Mouse (Mus musculus) midbrain, embryonic 14.5 days (tissue): ENCODE results near the gene Tbc1d4. TPM values are rescaled to one million over a fixed set of nuclear protein-coding genes. Genes with fewer than 3 reads are reported as not detected.

ENCODE experiments used
- ATAC-seq: fragments of 200-750 bp; cut with Nextera tagmentation; 2 replicates; pipeline ENCODE4 v1.8.0; 2017; ENCODE audit warnings: moderate number of reproducible peaks, moderate library complexity; ENCODE audit not compliant: low FRiP score, low TSS enrichment
- DNase-seq: peaks from one replicate; pipeline ENCODE4 v3.0.0-alpha.2; 2015
- H3K27ac ChIP-seq: fragments of 300-500 bp; sonication (generic); replicated peaks from 2 replicates; pipeline ENCODE4 v1.5.1; 2014; ENCODE audit warnings: mild to moderate bottlenecking, low read depth, low read length, moderate library complexity
- H3K27me3 ChIP-seq: fragments of 300-500 bp; sonication (generic); 2 replicates; pipeline ENCODE4 v1.6.1; 2014; ENCODE audit warnings: low read length, control low read depth, mixed read lengths; ENCODE audit not compliant: control insufficient read depth, insufficient read depth
- H3K36me3 ChIP-seq: fragments of 300-500 bp; sonication (generic); 2 replicates; pipeline ENCODE4 v1.6.1; 2014; ENCODE audit warnings: low read length, control low read depth; ENCODE audit not compliant: control insufficient read depth, insufficient read depth
- H3K4me1 ChIP-seq: fragments of 300-500 bp; sonication (generic); 2 replicates; pipeline ENCODE4 v1.6.1; 2014; ENCODE audit warnings: mild to moderate bottlenecking, antibody characterized with exemption, low read length, control low read depth; ENCODE audit not compliant: control insufficient read depth, insufficient read depth
- H3K4me2 ChIP-seq: fragments of 300-500 bp; sonication (generic); 2 replicates; pipeline ENCODE4 v1.6.1; 2014; ENCODE audit warnings: mild to moderate bottlenecking, low read length, moderate library complexity
- H3K4me3 ChIP-seq: fragments of 300-500 bp; sonication (generic); replicated peaks from 2 replicates; pipeline ENCODE4 v1.5.1; 2014; ENCODE audit warnings: low read depth, low read length
- H3K9ac ChIP-seq: fragments of 300-500 bp; sonication (generic); replicated peaks from 2 replicates; pipeline ENCODE4 v1.6.1; 2014; ENCODE audit warnings: mild to moderate bottlenecking, low read length, moderate library complexity
- H3K9me3 ChIP-seq: fragments of 300-500 bp; sonication (generic); 2 replicates; pipeline ENCODE4 v1.6.1; 2016; ENCODE audit warnings: low read length, control low read depth, mixed read lengths; ENCODE audit not compliant: control insufficient read depth
- WGBS: fragments of 180-500 bp; shearing (Covaris S2); extraction: QIAGEN DNeasy Blood & Tissue Kit; methylation state at CpG from one replicate; pipeline ENCODE4 v1.1.7; 2014; 5-methylcytosine and 5-hydroxymethylcytosine counted together
- polyA plus RNA-seq: library from polyadenylated mRNA; unstranded; fragments of >200 nt; fragmentation: Nextera tagmentation; extraction: Ambion mirVana; gene quantifications from 2 replicates; pipeline ENCODE4 v1.2.1, GENCODE M21; 2014

Tbc1d4 gene
- polyA plus RNA-seq, 1 experiment from 2014 or later = 8.9 TPM

DNA sequence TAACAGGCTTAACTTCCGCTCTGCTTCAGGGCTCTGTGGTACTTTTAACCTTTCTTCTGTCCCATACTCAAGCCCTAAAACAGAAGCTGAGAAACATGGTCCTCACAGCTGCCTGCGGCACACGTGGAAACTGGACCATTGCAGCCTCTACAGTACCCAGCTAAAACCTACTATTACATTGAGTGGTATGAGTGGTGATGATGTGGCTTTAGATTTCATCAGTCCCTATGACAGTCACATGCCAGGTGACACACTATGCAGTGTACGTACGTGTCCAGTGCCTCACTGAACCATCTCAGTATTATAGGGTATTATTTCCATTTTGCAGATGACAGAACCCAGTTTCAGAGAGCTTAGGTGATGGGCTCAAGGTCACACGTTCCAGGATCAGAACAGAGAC is 28.4 kb upstream of the Tbc1d4 start:
- no peak for ATAC-seq

DNA sequence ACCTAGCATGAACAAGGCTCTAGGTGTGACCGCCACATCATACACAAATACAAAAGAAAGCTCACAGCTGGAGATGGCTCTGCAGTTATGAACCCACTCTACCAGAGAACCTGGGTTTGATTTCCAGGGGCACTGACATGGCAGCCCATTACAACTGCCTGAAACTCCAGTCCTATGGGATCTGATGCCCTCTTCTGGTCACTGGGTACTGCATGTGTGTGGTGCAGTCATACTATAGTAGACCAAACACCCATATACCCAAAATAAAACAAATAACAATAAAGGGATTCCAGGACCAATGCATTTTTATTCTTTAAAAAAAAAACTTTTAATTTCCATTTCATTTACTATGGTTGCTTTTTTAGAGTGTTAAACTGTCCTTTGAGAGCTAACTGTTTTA is 26.8 kb upstream of the Tbc1d4 start:
- Histone ChIP-seq H3K9ac (no peak overlapping the region), H3K9me3 (no peaks in the 10 kb centered on the region), H3K4me3 (no peak overlapping the region), H3K36me3 (peaks cover 31% of the 10 kb centered on the region), H3K4me2 (no peak overlapping the region), H3K27me3 (no peaks in the 10 kb centered on the region), H3K27ac (no peak overlapping the region), H3K4me1 (peaks cover 7% of the 10 kb centered on the region)
- 95% methylated on average over 1 of the region's 1 CpGs for WGBS
- ATAC-seq (no peak), DNase-seq (no peak)

More for the DNA sequence above, 28.4 kb upstream of the Tbc1d4 start:
- Histone ChIP-seq H3K27me3 (no peaks in the 10 kb centered on the region), H3K9me3 (no peaks in the 10 kb centered on the region), H3K4me2 (no peak overlapping the region), H3K4me3 (no peak overlapping the region), H3K4me1 (peaks cover 7% of the 10 kb centered on the region), H3K36me3 (peaks cover 23% of the 10 kb centered on the region), H3K9ac (no peak overlapping the region), H3K27ac (no peak overlapping the region)
- no peak for DNase-seq
- 92% methylated on average over 6 of the region's 6 CpGs for WGBS

DNA sequence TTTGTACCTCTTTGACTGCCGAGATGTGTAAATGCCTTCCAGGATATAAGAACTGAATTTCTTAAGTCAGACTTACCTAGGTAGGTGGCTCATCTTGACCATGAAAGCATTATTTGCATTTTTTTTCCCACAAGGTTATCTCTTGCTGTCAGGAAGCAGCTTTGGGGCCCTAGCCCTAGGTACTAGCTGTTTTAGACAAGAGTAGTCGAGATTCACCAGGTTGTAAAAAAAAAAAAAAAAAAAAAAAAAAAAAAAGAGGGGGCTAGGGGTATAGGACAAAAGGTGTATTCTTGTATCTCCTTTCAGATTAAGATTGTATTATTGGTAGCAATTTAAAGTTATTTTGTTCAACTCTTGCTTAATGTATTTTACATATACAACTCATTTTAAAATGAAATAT is 21.6 kb upstream of the Tbc1d4 start:
- Histone ChIP-seq H3K27ac (no peak overlapping the region), H3K9me3 (no peaks in the 10 kb centered on the region), H3K36me3 (peaks cover 30% of the 10 kb centered on the region), H3K4me3 (no peak overlapping the region), H3K4me1 (no peaks in the 10 kb centered on the region), H3K9ac (no peak overlapping the region), H3K4me2 (no peak overlapping the region), H3K27me3 (no peaks in the 10 kb centered on the region)
- 93% methylated on average over 2 of the region's 2 CpGs for WGBS
- ATAC-seq (no peak), DNase-seq (no peak)

DNA sequence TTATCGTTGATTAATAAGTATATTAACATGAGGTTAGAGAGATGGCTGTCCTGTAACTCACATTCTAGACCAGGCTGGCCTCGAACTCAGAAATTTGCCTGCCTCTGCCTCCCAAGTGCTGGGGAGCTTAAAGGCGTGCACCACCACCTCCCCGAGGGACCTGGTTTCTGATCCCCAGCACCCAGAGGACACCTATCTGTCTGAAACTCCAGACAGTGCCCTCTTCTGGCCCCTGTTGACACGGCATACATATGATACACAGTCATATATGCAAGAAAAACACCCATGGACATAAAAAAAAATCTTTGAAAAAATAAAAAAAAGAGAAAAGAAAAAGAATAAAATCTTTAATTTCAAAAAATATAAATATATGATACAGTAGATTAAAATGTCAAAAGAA is 8.7 kb upstream of the Tbc1d4 start:
- Histone ChIP-seq H3K36me3 (no peaks in the 10 kb centered on the region), H3K27ac (no peak overlapping the region), H3K4me1 (no peaks in the 10 kb centered on the region), H3K4me2 (no peak overlapping the region), H3K9me3 (no peaks in the 10 kb centered on the region), H3K9ac (no peak overlapping the region), H3K4me3 (no peak overlapping the region), H3K27me3 (no peaks in the 10 kb centered on the region)
- ATAC-seq (no peak), DNase-seq (no peak)
- 88% methylated on average over 5 of the region's 5 CpGs for WGBS

DNA sequence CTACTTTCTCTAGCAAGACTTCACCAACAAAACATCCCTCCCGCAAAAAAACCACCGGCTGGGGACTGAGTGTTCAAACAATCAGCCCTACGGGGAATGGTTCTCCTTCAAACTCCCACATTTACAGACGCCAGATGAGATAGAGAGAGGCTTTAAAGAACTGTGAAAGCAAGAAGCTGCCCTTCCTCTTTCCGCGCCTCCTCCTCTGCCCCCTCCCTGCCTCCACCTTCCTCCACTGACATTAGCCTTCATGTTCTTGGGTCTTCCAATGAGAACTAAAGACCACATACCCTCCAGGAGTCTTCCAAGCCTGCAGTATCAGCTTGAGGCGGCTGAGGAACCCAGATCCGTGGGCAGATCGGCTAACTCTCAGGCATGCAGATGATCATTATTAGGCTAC is 7.2 kb upstream of the Tbc1d4 start:
- Histone ChIP-seq H3K36me3 (no peaks in the 10 kb centered on the region), H3K4me1 (no peaks in the 10 kb centered on the region), H3K4me3 (no peak overlapping the region), H3K4me2 (no peak overlapping the region), H3K27me3 (no peaks in the 10 kb centered on the region), H3K27ac (no peak overlapping the region), H3K9ac (no peak overlapping the region), H3K9me3 (no peaks in the 10 kb centered on the region)
- DNase-seq (no peak), ATAC-seq (no peak)
- 83% methylated on average over 9 of the region's 9 CpGs for WGBS

DNA sequence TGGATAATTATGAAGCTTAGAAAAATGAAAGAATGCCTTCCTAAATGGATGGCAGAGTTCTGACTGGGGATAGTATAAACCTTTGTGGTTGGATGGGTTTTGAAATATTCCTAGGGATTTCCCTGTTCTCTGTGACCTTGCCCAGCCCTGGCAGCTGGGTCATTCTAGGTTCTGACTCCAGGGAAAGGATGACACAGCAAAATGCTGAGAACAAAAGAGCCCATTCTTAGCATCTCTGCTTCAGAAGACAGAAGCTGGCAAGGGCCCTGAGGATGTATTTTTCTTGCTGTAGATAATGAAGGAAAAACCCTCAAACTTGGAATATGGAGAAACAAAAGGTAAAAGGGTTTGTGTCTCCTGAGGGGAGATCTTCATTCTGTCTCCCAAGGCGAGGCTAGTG is 4.2 kb upstream of the Tbc1d4 start:
- Histone ChIP-seq H3K27me3 (no peaks in the 10 kb centered on the region), H3K27ac (no peak overlapping the region), H3K4me2 (no peak overlapping the region), H3K4me3 (no peak overlapping the region), H3K9ac (no peak overlapping the region), H3K36me3 (no peaks in the 10 kb centered on the region), H3K4me1 (no peaks in the 10 kb centered on the region), H3K9me3 (no peaks in the 10 kb centered on the region)
- DNase-seq (no peak), ATAC-seq (no peak)
- 68% methylated on average over 1 of the region's 1 CpGs for WGBS

DNA sequence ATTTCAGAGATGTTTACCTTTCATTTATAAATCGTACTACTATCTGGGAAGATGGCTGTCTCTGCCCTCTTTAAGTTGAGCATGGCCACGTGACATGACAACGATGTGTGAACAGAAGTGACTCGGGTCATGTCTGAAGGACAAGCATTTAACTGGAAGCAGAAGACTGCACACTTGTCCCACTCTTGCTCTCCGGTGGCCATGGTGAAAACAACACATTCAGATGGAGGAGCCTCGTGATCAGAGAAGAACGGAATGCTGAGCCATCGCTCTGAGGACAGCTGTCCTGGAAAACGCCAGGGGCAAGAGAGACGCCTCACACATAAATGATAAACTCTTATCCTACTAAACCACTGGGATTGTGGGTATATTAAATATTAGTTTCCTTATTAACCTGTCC is 1.7 kb upstream of the Tbc1d4 start:
- Histone ChIP-seq H3K4me2 (no peak overlapping the region), H3K27ac (no peak overlapping the region), H3K9ac (no peak overlapping the region), H3K36me3 (no peaks in the 10 kb centered on the region), H3K4me1 (no peaks in the 10 kb centered on the region), H3K9me3 (no peaks in the 10 kb centered on the region), H3K4me3 (no peak overlapping the region), H3K27me3 (peaks cover 4% of the 10 kb centered on the region; the same call in 1 of the 2 replicates)
- WGBS = 86% methylated on average over 10 of the region's 10 CpGs
- DNase-seq (no peak), ATAC-seq (no peak)

DNA sequence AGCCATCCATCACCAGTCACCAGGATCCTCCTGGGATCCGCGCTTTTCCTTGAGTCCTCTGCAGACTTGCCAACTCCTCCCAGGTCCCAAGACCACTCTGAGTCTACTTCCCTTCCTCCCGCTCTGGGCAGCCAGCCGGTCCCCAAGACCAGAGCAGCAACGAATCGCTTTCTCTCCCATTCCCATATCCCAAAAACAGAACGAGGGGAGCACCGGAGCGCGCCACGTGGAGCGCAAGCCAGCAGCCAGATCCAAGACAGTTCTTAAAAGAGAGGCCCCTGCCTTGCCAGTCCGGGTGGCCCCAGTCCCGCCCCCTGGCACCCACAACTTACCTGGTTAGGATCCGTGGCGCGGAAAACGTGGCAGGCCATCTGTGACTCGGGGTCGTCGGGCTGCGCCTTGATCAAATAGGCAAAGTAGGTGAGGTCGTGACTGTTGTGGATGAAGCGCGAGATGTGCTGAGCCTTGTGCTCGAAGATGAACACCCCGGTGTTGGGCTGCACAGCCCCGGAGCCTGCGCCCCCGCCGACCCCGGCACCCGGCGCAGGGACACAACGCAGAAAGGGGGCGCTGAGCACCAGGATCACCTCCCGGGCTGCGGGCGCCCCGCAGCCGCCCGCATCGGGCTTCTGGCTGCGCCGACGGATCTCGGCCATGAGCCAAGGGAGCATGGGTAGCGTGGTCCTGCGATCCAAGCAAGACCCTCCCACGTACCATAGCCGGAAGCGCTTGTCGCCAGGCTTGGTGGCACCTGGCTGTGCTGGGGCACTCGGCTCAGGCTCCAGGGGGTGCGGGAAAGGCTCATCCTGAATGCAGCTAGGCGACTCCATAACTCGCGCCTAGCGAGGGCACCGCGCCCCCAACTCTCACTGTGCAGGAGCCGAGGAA is 1.1 kb downstream of the Tbc1d4 start:
- Histone ChIP-seq H3K4me2 (peak overlapping the region; percentile 97), H3K27me3 (peaks cover 4% of the 10 kb centered on the region; the same call in 1 of the 2 replicates), H3K9me3 (no peaks in the 10 kb centered on the region), H3K4me1 (no peaks in the 10 kb centered on the region), H3K4me3 (peak overlapping the region; percentile 75), H3K36me3 (no peaks in the 10 kb centered on the region), H3K9ac (peak overlapping the region; percentile 70), H3K27ac (peak overlapping the region; percentile 21)
- under 1% methylated on average over 62 of the region's 62 CpGs for WGBS
- peak; percentile 69 for DNase-seq
- ATAC-seq = peak; percentile 51

DNA sequence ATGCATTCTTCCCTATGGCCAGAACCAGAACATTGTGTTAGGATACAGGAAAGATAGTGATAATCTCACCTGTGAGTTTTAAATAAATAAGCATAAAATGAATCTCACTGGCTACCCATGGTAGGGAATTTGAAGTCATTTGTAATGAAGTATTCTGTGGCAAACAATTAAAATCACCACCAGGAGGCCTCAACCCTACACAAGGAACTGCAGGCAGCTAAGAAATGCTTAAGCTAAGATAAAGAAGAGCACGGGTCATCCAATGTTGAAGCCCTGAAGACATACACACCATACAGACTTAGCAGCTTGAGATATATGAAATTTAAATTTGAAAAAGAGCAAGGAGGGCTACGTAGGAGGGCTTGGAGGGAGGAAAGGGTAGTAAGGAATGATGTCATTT is 3.1 kb downstream of the Tbc1d4 start:
- Histone ChIP-seq H3K27ac (no peak overlapping the region), H3K4me2 (peak overlapping the region; percentile 15; the same call in 1 of the 2 replicates), H3K27me3 (peaks cover 4% of the 10 kb centered on the region; the same call in 1 of the 2 replicates)

More for the DNA sequence above, 3.1 kb downstream of the Tbc1d4 start:
- no peaks in the 10 kb centered on the region for H3K9me3 ChIP-seq
- ATAC-seq = no peak
- DNase-seq = peak; percentile 21
- WGBS = 50% methylated on average over 2 of the region's 2 CpGs
- H3K9ac ChIP-seq = no peak overlapping the region
- no peaks in the 10 kb centered on the region for H3K36me3 ChIP-seq
- H3K4me1 ChIP-seq = no peaks in the 10 kb centered on the region
- no peak overlapping the region for H3K4me3 ChIP-seq
